Mouse (Mus musculus) G1E (cell line): ENCODE measurements around the gene Fancd2.

Source experiments
- CTCF ChIP-seq: IDR thresholded peaks from 2 replicates; pipeline ENCODE4 v1.5.1; 2012; ENCODE audit warnings: low read depth, low read length, inconsistent platforms, mixed read lengths
- GATA1 ChIP-seq: IDR thresholded peaks from 2 replicates; pipeline ENCODE4 v1.6.1; 2012; ENCODE audit warnings: borderline replicate concordance, low read length, inconsistent platforms, mixed read lengths
- GATA2 ChIP-seq: IDR thresholded peaks from 2 replicates; pipeline ENCODE4 v1.6.1; 2012; ENCODE audit warnings: low read depth, low read length, inconsistent platforms, borderline replicate concordance
- TAL1 ChIP-seq: conservative IDR thresholded peaks from 2 replicates; pipeline ENCODE4 v1.6.1; 2012; ENCODE audit warnings: low read depth, low read length, inconsistent platforms, mixed read lengths

DNA sequence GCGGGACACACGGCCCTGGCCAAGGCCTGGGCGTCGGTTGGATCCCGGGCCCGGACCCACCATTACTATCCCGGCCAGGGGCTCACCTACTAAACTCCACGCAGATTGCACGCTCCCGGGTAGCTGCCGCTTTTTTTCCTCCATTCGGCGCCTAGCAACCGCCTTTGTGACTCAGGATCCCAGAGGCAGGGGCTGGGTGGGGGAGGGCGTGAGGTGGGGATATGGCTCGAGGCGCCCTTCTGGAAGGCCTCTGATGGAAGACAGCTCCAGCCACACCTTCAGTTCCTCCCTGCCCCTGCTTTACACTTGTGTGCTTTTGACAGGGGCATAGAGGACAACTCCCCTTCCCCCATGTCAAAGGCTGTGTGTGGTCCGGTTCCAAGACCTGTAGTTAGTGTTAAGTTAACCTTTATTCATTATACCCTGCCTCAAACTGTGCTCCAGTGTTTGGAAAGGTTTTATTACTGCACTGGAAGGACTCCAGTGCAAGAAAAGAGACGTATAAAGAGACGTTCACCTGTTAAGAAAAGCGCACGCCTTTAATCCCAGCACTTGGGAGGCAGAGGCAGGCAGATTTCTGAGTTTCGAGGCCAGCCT lies 69.2 kb downstream of the Fancd2 start, which contains the start of gene Fancd2os:
- TF ChIP-seq CTCF (no peak), GATA1 (no peak), TAL1 (no peak), GATA2 (no peak)
